Mouse (Mus musculus) kidney, embryonic 16.5 days (tissue): ENCODE measurements around the gene 6030468B19Rik. TPM values are rescaled to one million over a fixed set of nuclear protein-coding genes. Genes with fewer than 3 reads are reported as not detected.
"Not testable (repeated sequence)": the region's sequence is repeated elsewhere in the genome, so short reads cannot be mapped to it uniquely, and the experiment has no call there.

ENCODE experiments used
- ATAC-seq: fragments of 200-750 bp; cut with Nextera tagmentation; 2 replicates; pipeline ENCODE4 v1.8.0; 2017; ENCODE audit warnings: moderate TSS enrichment; ENCODE audit not compliant: low FRiP score, low TSS enrichment
- H3K27ac ChIP-seq: fragments of 300-500 bp; sonication (generic); 2 replicates; pipeline ENCODE4 v1.5.1; 2014; ENCODE audit warnings: low read length
- H3K27me3 ChIP-seq: fragments of 300-500 bp; sonication (generic); 2 replicates; pipeline ENCODE4 v1.6.1; 2014; ENCODE audit warnings: low read length, control low read depth, mixed read lengths; ENCODE audit not compliant: insufficient read depth
- H3K36me3 ChIP-seq: fragments of 300-500 bp; sonication (generic); 2 replicates; pipeline ENCODE4 v1.6.1; 2014; ENCODE audit warnings: low read length, control low read depth, mixed read lengths; ENCODE audit not compliant: insufficient read depth
- H3K4me1 ChIP-seq: fragments of 300-500 bp; sonication (generic); 2 replicates; pipeline ENCODE4 v1.6.1; 2014; ENCODE audit warnings: low read length, control low read depth, mixed read lengths; ENCODE audit not compliant: insufficient read depth
- H3K4me2 ChIP-seq: fragments of 300-500 bp; sonication (generic); replicated peaks from 2 replicates; pipeline ENCODE4 v1.6.1; 2014; ENCODE audit warnings: low read depth, low read length
- H3K4me3 ChIP-seq: fragments of 300-500 bp; sonication (generic); 2 replicates; pipeline ENCODE4 v1.5.1; 2014; ENCODE audit warnings: mild to moderate bottlenecking, low read length
- H3K9ac ChIP-seq: fragments of 300-500 bp; sonication (generic); replicated peaks from 2 replicates; pipeline ENCODE4 v1.6.1; 2014; ENCODE audit warnings: low read length
- H3K9me3 ChIP-seq: fragments of 300-500 bp; sonication (generic); 2 replicates; pipeline ENCODE4 v1.6.1; 2016; ENCODE audit warnings: low read length, control low read depth
- WGBS: fragments of 180-500 bp; shearing (Covaris S2); extraction: QIAGEN DNeasy Blood & Tissue Kit; methylation state at CpG from one replicate; pipeline ENCODE4 v1.1.7; 2014; 5-methylcytosine and 5-hydroxymethylcytosine counted together
- polyA plus RNA-seq: library from polyadenylated mRNA; unstranded; fragments of >200 nt; fragmentation: Nextera tagmentation; extraction: Ambion mirVana; gene quantifications from 2 replicates; pipeline ENCODE4 v1.2.1, GENCODE M21; 2015

Gene 6030468B19Rik
- polyA plus RNA-seq, 1 experiment from 2014 or later, result 0.54 TPM

DNA sequence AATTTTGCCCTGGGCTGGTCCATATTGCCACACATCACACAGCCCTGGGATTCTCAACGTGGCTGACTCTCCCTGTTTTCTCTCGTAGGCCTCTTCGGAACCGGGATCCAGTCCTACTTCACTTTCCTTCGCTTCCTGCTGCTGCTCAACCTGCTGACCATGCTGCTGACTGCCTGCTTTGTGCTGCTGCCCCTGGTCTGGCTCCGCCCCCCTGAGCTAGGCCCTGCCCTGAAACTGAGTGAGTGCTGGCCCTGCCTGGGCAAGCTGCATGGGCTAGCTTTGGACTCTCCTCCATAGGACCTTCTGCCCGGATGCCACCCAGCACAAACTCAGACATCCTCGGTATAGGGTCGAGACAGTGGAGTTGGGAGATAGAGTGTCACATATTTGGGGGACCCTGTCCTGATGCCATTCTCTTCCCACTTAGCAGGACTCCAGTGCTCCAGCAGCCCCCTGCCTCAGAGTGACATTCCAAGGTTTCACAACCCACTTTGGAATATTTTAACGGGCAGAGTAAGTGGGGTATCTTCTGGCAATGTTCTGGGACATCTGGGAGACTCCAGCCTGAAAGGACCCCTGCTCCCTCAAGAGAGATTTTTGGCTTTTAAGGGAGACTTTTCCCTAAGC is 13.7 kb upstream of the 6030468B19Rik start:
- no peaks in the 10 kb centered on the region for H3K9me3 ChIP-seq
- H3K9ac ChIP-seq, result peak overlapping the region; percentile 70
- peaks cover 39% of the 10 kb centered on the region for H3K4me1 ChIP-seq
- H3K4me3 ChIP-seq, result peak overlapping the region; percentile 41
- H3K4me2 ChIP-seq, result peak overlapping the region; percentile 62
- H3K36me3 ChIP-seq, result no peaks in the 10 kb centered on the region
- ATAC-seq, result no peak
- WGBS, result 42% methylated on average over 10 of the region's 10 CpGs
- no peaks in the 10 kb centered on the region for H3K27me3 ChIP-seq
- no peak overlapping the region for H3K27ac ChIP-seq

DNA sequence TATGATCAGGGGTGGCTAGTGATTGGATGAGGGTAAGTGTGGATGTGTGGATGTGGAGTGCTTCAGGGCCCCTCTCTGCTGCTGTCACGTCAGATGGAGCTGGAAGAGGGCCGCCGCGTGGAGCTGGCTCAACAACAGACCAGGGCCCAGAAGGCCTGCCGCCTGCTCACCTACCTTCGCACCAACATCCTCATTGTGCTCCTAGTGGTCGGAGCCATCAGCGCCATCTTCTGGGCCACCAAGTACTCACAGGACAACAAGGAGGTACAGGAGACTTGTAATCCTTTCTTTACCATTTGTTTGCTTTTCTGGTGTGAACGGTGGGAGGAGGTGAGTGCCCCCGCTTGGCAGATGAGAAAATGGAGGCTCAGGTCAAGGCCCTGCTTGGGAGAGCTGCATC is 11.2 kb upstream of the 6030468B19Rik start:
- ATAC-seq, result no peak
- 10% methylated on average over 10 of the region's 10 CpGs for WGBS
- H3K4me2 ChIP-seq, result no peak overlapping the region
- H3K9ac ChIP-seq, result peak overlapping the region; percentile 1; the same call in 1 of the 2 replicates
- H3K9me3 ChIP-seq, result no peaks in the 10 kb centered on the region
- H3K27ac ChIP-seq, result no peak overlapping the region
- no peak overlapping the region for H3K4me3 ChIP-seq
- H3K27me3 ChIP-seq, result no peaks in the 10 kb centered on the region
- peaks cover 30% of the 10 kb centered on the region for H3K4me1 ChIP-seq
- no peaks in the 10 kb centered on the region for H3K36me3 ChIP-seq

DNA sequence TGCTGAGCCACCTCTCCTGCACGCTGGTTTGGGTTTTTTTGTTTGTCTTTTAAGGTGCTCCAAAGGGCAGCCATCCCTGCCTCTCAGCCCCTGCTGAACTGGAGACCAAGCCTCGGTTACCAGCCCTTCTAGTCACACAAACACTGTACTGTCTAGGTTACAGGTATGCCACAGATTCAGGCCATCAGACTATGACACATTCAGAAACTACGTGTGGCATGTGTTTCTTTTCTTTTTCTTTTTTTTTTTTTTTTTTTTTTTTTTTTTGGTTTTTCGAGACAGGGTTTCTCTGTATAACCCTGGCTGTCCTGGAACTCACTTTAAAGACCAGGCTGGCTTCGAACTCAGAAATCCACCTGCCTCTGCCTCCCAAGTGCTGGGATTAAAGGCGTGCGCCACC is 9.0 kb upstream of the 6030468B19Rik start:
- H3K9ac ChIP-seq, H3K9me3 ChIP-seq, H3K4me3 ChIP-seq, H3K27ac ChIP-seq, H3K4me2 ChIP-seq, ATAC-seq, H3K27me3 ChIP-seq, H3K36me3 ChIP-seq: not testable (repeated sequence)
- WGBS, result 80% methylated on average over 7 of the region's 7 CpGs
- peaks cover 25% of the 10 kb centered on the region for H3K4me1 ChIP-seq

DNA sequence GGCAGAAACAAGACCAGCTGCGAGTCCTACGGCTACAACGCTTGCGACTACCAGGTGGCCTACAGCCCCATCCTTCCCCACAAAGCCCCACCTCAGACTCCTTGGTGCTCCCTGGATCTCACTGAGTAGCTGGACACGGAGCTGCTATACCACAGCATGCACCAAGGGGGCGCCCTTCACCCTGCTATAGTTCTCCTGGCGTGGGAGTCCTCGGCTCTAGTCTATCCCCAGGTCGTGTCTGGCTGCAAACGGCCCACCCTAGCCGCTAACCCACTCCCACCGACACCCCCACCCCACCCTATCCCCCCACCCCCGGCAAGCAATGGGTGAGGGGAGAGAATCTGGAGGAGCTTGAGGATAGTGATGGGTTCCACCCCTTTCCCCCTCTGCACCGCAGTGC is 7.2 kb upstream of the 6030468B19Rik start:
- no peaks in the 10 kb centered on the region for H3K27me3 ChIP-seq
- peaks cover 24% of the 10 kb centered on the region for H3K4me1 ChIP-seq
- peak overlapping the region; percentile 32 for H3K4me3 ChIP-seq
- H3K4me2 ChIP-seq, result peak overlapping the region; percentile 57
- H3K27ac ChIP-seq, result 0 out of 2 replicates have a peak overlapping the region, but pooled peaks have one; percentile 38
- WGBS, result 3% methylated on average over 14 of the region's 14 CpGs
- H3K9ac ChIP-seq, result peak overlapping the region; percentile 54
- no peaks in the 10 kb centered on the region for H3K9me3 ChIP-seq
- peak; percentile 43 for ATAC-seq
- H3K36me3 ChIP-seq, result no peaks in the 10 kb centered on the region

DNA sequence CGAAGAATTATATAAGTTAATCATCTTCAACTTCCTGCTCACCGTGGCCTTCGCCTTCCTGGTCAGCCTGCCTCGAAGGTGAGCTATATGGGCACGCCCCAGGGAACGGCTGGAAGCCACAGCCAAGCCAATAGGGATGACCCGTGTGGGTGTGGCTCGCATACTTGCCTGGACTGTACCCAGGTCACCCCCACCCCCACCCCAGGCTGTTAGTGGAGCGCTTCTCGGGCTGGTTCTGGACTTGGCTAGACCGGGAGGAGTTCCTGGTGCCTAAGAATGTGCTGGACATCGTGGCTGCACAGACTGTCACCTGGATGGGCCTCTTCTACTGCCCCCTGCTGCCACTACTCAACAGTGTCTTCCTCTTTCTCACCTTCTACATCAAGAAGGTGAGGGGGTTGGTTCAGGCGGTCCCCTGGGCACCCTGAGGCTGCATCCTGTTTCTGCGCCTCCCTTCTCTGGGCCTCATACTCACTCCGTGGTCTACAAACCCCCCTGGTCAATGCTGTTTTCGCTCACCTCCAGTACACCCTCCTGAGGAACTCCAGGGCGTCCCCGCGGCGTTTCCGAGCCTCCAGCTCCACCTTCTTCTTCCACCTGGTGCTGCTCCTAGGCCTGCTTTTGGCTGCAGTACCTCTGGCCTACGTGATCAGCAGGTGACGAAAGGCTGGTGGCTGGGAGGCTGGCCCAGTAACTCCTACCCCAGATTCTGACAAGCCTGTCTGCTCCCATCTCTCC is 6.6 kb upstream of the 6030468B19Rik start:
- H3K27ac ChIP-seq, result 0 out of 2 replicates have a peak overlapping the region, but pooled peaks have one; percentile 43
- peak overlapping the region; percentile 54 for H3K9ac ChIP-seq
- peaks cover 24% of the 10 kb centered on the region for H3K4me1 ChIP-seq
- peak overlapping the region; percentile 32 for H3K4me3 ChIP-seq
- no peaks in the 10 kb centered on the region for H3K36me3 ChIP-seq
- peak overlapping the region; percentile 57 for H3K4me2 ChIP-seq
- no peaks in the 10 kb centered on the region for H3K27me3 ChIP-seq
- 34% methylated on average over 23 of the region's 23 CpGs for WGBS
- ATAC-seq, result peak; percentile 87
- no peaks in the 10 kb centered on the region for H3K9me3 ChIP-seq

DNA sequence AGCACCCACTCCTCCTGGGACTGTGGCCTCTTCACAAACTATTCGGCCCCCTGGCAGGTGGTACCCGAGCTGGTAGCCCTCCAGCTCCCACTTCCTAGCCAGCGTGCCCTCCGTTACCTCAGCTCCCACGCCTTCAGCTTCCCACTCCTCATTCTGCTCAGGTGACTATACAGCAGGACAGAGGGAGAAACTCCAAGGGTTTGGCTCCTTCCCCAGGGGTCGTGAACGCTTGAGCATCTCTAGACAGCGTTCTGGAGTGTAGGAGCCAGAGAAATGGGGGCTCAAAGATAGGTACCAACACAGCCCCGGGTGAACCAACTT is 6.1 kb upstream of the 6030468B19Rik start:
- H3K27ac ChIP-seq, result no peak overlapping the region
- H3K4me2 ChIP-seq, result no peak overlapping the region
- H3K4me3 ChIP-seq, result no peak overlapping the region
- H3K4me1 ChIP-seq, result peaks cover 24% of the 10 kb centered on the region
- 87% methylated on average over 9 of the region's 9 CpGs for WGBS
- ATAC-seq, result no peak
- H3K9ac ChIP-seq, result no peak overlapping the region
- no peaks in the 10 kb centered on the region for H3K27me3 ChIP-seq
- H3K36me3 ChIP-seq, result no peaks in the 10 kb centered on the region
- H3K9me3 ChIP-seq, result no peaks in the 10 kb centered on the region

DNA sequence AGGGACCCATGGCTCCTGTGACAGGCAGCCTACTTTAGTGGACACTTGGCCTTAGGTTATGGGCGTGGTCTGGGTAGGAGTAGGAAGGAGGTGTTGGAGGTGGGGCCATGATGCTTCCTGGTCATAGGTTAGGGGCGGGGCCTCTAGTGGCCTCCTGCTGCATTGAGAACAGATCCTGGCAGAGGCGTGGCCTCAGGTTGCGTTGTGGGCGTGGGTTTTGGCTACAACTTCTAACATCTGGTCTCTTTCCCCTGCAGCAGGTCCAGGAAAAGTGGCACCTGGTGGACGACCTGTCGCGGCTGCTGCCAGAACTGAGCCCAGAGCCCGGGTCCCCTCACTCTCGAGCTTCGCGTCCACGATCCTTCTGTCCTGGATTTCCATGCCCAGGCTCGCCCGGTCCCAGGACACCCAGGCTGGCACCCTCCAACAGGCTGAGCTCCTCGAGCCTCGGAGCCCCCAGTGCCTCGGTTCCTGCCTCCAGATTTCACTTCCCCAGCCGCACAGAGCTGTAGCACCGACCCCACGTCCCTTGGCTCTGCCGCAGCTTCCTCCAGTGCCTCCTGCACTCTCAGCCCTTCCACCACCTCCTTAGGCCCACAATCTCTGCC is 5.1 kb upstream of the 6030468B19Rik start:
- peak overlapping the region; percentile 62 for H3K9ac ChIP-seq
- H3K36me3 ChIP-seq, result no peaks in the 10 kb centered on the region
- WGBS, result 8% methylated on average over 22 of the region's 22 CpGs

DNA sequence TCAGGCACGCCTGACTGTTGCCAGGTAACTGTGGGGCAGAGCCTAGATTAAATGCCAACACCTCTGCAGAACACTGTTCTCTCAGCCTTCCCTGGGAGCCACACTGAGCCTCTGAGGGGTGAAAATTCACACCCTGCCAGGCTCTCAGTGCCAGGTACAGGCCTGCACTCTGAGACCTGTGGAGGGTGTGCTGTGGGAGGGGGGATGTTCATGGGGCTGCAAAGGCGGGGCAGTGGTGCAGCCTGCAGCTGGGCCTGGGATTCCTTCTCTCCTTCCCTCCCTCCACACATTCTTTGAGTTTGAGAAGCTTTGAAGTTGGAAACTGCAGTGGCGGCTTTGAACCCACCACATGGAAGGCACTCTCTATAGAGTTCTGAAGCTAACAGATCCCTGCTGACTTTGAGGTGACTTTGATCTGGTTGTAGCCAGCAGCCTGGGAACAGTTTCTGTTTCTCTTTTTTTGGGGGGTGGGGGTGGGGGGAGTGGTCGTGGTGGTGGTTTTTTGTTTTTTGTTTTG is 3.4 kb upstream of the 6030468B19Rik start:
- Histone ChIP-seq H3K27ac (no peak overlapping the region), H3K9ac (no peak overlapping the region), H3K4me2 (no peak overlapping the region), H3K36me3 (no peaks in the 10 kb centered on the region), H3K27me3 (no peaks in the 10 kb centered on the region), H3K9me3 (no peaks in the 10 kb centered on the region), H3K4me1 (peaks cover 36% of the 10 kb centered on the region), H3K4me3 (no peak overlapping the region)
- WGBS, result 62% methylated on average over 4 of the region's 4 CpGs
- ATAC-seq, result no peak

More for the DNA sequence above, 5.1 kb upstream of the 6030468B19Rik start:
- Histone ChIP-seq H3K4me1 (peaks cover 24% of the 10 kb centered on the region), H3K27me3 (no peaks in the 10 kb centered on the region), H3K4me3 (peak overlapping the region; percentile 36), H3K4me2 (peak overlapping the region; percentile 54), H3K27ac (peak overlapping the region; percentile 33; the same call in 1 of the 2 replicates), H3K9me3 (no peaks in the 10 kb centered on the region)
- ATAC-seq, result peak; percentile 73

DNA sequence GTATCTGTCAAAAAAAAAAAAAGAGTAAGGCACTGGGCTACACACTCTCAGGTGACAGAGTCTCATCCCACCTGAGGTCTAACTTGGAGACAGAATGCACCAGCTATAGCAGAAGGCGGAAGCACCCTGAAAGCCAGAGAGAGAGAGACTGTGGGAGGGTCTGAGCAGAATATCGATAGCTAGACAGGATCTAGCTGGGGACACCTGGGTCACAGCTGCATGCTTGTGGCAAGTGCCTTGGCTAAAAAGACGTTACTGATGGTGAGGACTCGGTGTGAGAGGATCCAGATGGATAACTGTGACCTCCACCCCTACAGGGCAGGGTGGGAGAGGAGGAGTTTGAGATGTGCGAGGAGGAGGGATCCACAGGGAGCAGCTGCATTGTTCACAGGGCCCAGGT is 506 bp upstream of the 6030468B19Rik start:
- 33% methylated on average over 5 of the region's 5 CpGs for WGBS
- Histone ChIP-seq H3K4me2 (no peak overlapping the region), H3K27me3 (no peaks in the 10 kb centered on the region), H3K9ac (no peak overlapping the region), H3K4me1 (peaks cover 21% of the 10 kb centered on the region), H3K36me3 (no peaks in the 10 kb centered on the region), H3K9me3 (no peaks in the 10 kb centered on the region), H3K27ac (no peak overlapping the region), H3K4me3 (no peak overlapping the region)
- no peak for ATAC-seq
